Mouse (Mus musculus) thymus, adult 2 months (tissue): ENCODE measurements around the gene Cstf3. TPM values are rescaled to one million over a fixed set of nuclear protein-coding genes. Genes with fewer than 3 reads are reported as not detected.
A peak's percentile ranks its signal among the peaks of the same experiment; 100 is the strongest.

Source experiments
- DNase-seq: peaks from one replicate; pipeline ENCODE4 v3.0.0; 2021
- H3K27ac ChIP-seq: fragments of 200-500 bp; 2 replicates; pipeline ENCODE4 v1.5.1; 2012; ENCODE audit warnings: low read length, control low read depth; ENCODE audit not compliant: control insufficient read depth, insufficient read depth
- H3K27me3 ChIP-seq: fragments of 200-500 bp; 2 replicates; pipeline ENCODE4 v1.6.1; 2012; ENCODE audit warnings: mild to moderate bottlenecking, low read length, moderate library complexity, mixed read lengths; ENCODE audit not compliant: control insufficient read depth, insufficient read depth
- H3K36me3 ChIP-seq: fragments of 200-500 bp; 2 replicates; pipeline ENCODE4 v1.6.1; 2012; ENCODE audit warnings: mild to moderate bottlenecking, low read length, moderate library complexity; ENCODE audit not compliant: control insufficient read depth, insufficient read depth
- H3K4me1 ChIP-seq: fragments of 200-500 bp; replicated peaks from 2 replicates; pipeline ENCODE4 v1.6.1; 2012; ENCODE audit warnings: low read length; ENCODE audit not compliant: control insufficient read depth, insufficient read depth
- H3K4me3 ChIP-seq: fragments of 200-500 bp; 2 replicates; pipeline ENCODE4 v1.5.1; 2012; ENCODE audit warnings: mild to moderate bottlenecking, low read length, control low read depth, moderate library complexity; ENCODE audit not compliant: control insufficient read depth, insufficient read depth
- CTCF ChIP-seq: fragments of 200-500 bp; IDR thresholded peaks from 2 replicates; pipeline ENCODE4 v1.5.1; 2012; ENCODE audit warnings: mild to moderate bottlenecking, control low read depth, low read length, moderate library complexity, borderline replicate concordance; ENCODE audit not compliant: control insufficient read depth, poor library complexity, insufficient read depth; ENCODE audit errors: extremely low read depth
- POLR2A ChIP-seq: fragments of 200-500 bp; IDR thresholded peaks from 2 replicates; pipeline ENCODE4 v1.6.1; 2012; ENCODE audit warnings: mild to moderate bottlenecking, low read length, control low read depth, moderate library complexity; ENCODE audit not compliant: control insufficient read depth, poor library complexity, insufficient read depth; ENCODE audit errors: extremely low read depth
- WGBS: fragments of 180-500 bp; shearing (Covaris S2); methylation state at CpG from one replicate; pipeline ENCODE4 v1.1.7; 2018; 5-methylcytosine and 5-hydroxymethylcytosine counted together
- polyA plus RNA-seq: library from polyadenylated mRNA; depleted of rRNA; stranded (reverse); fragments of >200 nt; gene quantifications from 2 replicates; pipeline ENCODE4 v1.2.3, GENCODE M21; 2012

Cstf3 gene
- polyA plus RNA-seq, 1 experiment = 17.4 TPM

DNA sequence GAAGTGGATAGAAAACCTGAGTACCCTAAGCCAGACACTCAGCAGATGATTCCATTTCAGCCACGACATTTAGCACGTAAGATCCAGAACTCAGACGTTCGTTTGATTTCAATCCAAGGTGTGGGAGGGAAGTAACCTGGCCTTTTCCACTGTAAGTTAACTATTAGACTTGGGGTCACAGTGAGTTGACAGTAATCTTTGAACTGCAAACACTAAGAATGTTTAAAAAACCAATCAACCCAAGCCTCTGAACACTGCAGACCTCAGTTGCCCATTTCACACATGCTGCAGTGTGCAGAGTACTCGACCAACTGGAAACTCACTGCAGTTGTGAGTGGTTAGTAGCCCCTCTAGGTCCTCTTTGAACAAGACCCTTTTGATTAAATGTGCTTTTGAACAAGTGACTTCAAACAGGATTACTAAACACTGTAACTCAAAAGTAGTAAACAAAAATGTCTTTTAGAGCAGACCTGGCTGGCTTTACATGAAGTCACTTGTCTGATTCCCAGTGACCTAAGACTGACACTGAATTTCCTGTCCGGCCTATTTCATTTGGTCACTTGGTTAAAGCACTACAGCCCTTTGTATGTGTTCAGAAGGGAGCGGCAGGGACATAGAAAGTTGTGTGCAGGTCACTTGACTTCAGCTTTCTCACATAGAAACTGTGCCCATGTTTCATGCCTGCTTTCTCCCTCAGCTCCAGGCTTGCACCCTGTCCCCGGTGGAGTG, 73.2 kb downstream of the Cstf3 start:
- DNase-seq = no peak
- H3K36me3 ChIP-seq = peaks cover 48% of the 10 kb centered on the region

DNA sequence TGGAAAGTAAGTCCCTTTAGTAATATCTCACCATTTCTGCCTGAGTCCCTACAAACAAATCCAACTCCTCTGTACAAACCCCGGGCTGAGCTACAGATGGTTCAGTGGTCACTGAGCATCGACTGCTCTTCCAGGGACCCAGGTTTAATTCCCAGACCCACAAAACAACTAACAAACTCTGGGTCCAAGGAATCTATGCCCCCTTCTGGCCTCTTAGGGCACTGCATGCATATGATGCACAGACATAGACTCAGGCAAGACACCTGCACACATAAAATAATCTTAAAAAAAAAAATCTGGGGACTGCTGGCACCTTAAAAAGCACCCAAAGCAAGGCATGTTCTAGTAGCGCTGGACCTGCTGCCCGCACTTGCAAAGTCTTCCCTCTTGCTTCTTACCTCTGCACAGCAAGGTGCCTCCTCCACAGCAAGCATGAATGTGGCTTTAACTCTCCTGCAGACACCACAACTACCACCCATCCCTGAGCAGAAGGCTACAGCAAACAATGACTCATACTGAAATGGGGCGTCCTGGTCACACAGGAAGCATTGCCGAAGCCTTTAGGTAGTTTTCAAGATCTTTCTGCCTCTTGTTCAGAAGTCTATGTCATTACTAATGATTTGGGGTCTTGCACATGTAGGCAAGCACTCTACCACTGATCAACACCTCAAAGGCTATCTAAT, 78.9 kb downstream of the Cstf3 start:
- no peak for DNase-seq
- H3K4me3 ChIP-seq = no peak overlapping the region
- H3K27me3 ChIP-seq = no peaks in the 10 kb centered on the region
- H3K4me1 ChIP-seq = no peaks in the 10 kb centered on the region
- no peak for TF ChIP-seq POLR2A
- TF ChIP-seq CTCF = no peak
- peaks cover 12% of the 10 kb centered on the region for H3K36me3 ChIP-seq
- 95% methylated on average over 6 of the region's 6 CpGs for WGBS
- no peak overlapping the region for H3K27ac ChIP-seq

More for the DNA sequence above, 73.2 kb downstream of the Cstf3 start:
- no peak for TF ChIP-seq POLR2A
- no peak for TF ChIP-seq CTCF
- Histone ChIP-seq H3K27ac (no peak overlapping the region), H3K27me3 (no peaks in the 10 kb centered on the region), H3K4me3 (no peak overlapping the region), H3K4me1 (no peaks in the 10 kb centered on the region)
- 98% methylated on average over 8 of the region's 8 CpGs for WGBS

- TF ChIP-seq CTCF (no peak), POLR2A (no peak)
- H3K27ac ChIP-seq = no peak overlapping the region
- H3K36me3 ChIP-seq = no peaks in the 10 kb centered on the region
- no peaks in the 10 kb centered on the region for H3K27me3 ChIP-seq
- H3K4me3 ChIP-seq = no peak overlapping the region
- no peaks in the 10 kb centered on the region for H3K4me1 ChIP-seq
- no peak for DNase-seq
Observed at GRCm38 (mm10) chr2:104671724-104672123, 81.4 kb downstream of the Cstf3 start.

- Histone ChIP-seq H3K27ac (no peak overlapping the region), H3K4me3 (no peak overlapping the region), H3K4me1 (no peaks in the 10 kb centered on the region), H3K36me3 (no peaks in the 10 kb centered on the region), H3K27me3 (no peaks in the 10 kb centered on the region)
- no peak for DNase-seq
- TF ChIP-seq POLR2A (no peak), CTCF (no peak)
- 89% methylated on average over 3 of the region's 3 CpGs for WGBS
Observed at GRCm38 (mm10) chr2:104677326-104677725, 87.0 kb downstream of the Cstf3 start.

- H3K4me3 ChIP-seq = no peak overlapping the region
- H3K36me3 ChIP-seq = no peaks in the 10 kb centered on the region
- no peaks in the 10 kb centered on the region; the same call in 1 of the 2 replicates for H3K4me1 ChIP-seq
- WGBS = 80% methylated on average over 4 of the region's 4 CpGs
- no peak for DNase-seq
- TF ChIP-seq CTCF (no peak), POLR2A (no peak)
- H3K27ac ChIP-seq = no peak overlapping the region
- H3K27me3 ChIP-seq = no peaks in the 10 kb centered on the region
Observed at GRCm38 (mm10) chr2:104684771-104685170, 94.4 kb downstream of the Cstf3 start.

DNA sequence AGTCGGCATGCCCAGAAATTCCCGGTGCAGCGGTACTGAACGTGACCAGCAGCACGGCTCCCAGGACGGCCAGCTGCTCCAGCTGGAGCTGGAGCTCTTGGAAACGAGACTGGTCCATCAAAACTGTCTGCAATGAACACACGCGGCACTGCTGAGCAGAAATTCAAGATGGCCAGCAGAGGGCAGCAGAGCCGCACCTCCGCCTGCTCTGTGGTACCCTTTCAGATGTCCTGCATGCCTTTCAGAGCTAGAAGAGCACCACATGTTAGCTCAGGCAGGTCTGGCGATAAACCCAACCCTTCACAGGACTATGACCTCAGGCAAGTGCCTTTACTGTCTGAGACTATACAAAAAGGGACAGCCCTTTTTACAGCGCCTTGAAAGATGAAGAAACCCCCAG, 95.1 kb downstream of the Cstf3 start:
- TF ChIP-seq CTCF (peak; percentile 97), POLR2A (no peak)
- no peaks in the 10 kb centered on the region; the same call in 1 of the 2 replicates for H3K4me1 ChIP-seq
- no peak overlapping the region for H3K4me3 ChIP-seq
- DNase-seq = peak; percentile 62
- 17% methylated on average over 13 of the region's 13 CpGs for WGBS
- H3K27ac ChIP-seq = no peak overlapping the region
- H3K36me3 ChIP-seq = no peaks in the 10 kb centered on the region
- no peaks in the 10 kb centered on the region for H3K27me3 ChIP-seq

GRCm38 (mm10) chr2:104687261-104687660, 96.9 kb downstream of the Cstf3 start:
- no peak for DNase-seq
- H3K4me3 ChIP-seq = no peak overlapping the region
- no peaks in the 10 kb centered on the region for H3K36me3 ChIP-seq
- no peaks in the 10 kb centered on the region for H3K27me3 ChIP-seq
- no peak overlapping the region for H3K27ac ChIP-seq
- no peaks in the 10 kb centered on the region; the same call in 1 of the 2 replicates for H3K4me1 ChIP-seq
- 11% methylated on average over 3 of the region's 3 CpGs for WGBS
- TF ChIP-seq POLR2A (no peak), CTCF (no peak)
